Mouse (Mus musculus) B cell, adult 2 months (primary cell): ENCODE results near the gene Gypa.

Experiments used
- DNase-seq, 2 experiments: peaks; one replicate each; pipeline ENCODE4 v3.0.0; 2022

Gene Gypa

DNA sequence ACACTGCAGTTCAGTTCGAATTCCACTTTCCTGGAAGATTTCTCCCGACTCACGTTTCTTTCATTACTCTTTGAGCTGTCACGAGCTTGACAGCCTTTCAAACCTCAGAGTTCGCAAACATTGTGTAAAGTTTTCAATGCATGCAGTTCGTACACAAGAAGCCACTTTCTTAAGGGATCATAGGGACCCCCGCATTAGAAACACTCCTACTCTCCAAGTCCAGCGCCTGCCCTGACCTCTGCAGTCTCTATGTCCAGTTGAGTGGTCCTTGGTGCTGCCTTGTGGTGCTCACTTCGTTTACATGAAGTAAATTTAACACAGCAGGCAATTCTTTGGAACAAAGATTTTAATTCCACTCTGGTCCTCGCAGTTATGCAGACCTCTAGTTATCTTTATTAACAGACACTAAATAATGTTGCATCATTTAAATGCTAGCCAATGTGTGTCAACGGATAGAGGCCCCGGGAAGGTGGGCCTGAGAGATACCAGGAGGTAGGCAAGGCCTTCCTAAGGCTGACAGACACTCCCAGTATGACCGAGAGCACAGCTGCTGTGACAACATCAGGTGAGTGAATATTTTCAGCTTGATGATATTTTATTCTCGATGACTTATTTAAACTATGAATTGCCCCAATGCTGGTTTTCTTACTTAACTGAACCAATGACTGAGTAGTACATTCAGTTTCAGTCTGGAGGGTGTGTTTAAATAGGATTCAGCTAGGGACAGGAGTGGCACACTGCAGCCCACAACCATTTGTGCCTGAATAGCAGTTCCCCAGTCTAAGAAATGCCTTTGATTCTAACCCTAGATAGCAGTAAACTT is at the start of gene Gypa:
TSS of gene Gypa (plus strand) at position 259 of the 823 bp plus-strand sequence.
- no peak for DNase-seq

- DNase-seq, result no peak
These were observed 49.0 kb upstream of the Gypa start for GRCm38 (mm10) chr8:80444534-80445072.

GRCm38 (mm10) chr8:80447217-80447616 is 46.4 kb upstream of the Gypa start:
- DNase-seq, result no peak

GRCm38 (mm10) chr8:80451938-80452690 is 41.5 kb upstream of the Gypa start:
- DNase-seq, result no peak

DNA sequence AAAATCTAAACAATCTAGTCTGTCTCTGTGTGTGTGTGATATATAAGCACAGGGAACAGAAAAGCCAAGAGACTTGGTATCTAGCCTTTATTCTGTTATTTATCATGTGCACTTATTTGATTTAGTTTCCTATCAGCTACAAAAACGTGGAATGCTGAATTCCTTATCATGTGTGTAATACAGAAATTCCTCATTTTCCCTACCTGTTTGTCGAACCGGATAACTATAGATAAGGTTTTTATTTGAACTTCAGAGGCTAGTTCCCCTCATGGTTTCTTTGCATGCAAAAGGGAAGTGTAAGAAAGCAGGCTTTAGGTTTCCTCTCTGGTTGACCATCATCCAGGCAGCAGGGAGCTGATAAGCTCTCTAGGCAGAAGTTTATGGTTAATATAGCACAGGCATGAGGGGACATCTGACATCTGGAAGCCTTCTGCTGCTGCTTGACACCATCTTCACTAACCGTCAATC is 30.1 kb upstream of the Gypa start:
- no peak for DNase-seq

DNA sequence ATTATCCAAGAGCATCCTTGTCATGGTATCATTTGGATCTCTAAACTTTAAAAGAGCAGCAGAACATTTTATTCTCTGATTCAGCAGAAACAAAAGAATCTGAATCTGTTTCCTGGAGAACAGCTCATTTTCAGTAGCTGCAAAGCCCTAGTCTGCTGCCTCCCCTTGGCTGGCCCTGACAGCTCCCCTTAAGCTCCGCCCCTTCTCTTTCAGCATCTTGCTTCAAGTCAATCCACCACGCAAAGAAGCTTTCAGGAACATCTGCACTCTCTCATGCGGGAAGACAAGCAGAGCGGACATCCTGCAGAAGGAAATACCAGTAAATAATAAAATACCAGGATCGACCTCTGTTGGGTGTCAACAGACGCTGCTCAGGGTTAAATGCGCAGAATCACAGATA is 18.6 kb upstream of the Gypa start:
- DNase-seq, result no peak

GRCm38 (mm10) chr8:80478156-80478555 is 15.4 kb upstream of the Gypa start:
- DNase-seq, result no peak

- DNase-seq, result no peak
These were observed 14.5 kb upstream of the Gypa start for GRCm38 (mm10) chr8:80479129-80479528.

DNA sequence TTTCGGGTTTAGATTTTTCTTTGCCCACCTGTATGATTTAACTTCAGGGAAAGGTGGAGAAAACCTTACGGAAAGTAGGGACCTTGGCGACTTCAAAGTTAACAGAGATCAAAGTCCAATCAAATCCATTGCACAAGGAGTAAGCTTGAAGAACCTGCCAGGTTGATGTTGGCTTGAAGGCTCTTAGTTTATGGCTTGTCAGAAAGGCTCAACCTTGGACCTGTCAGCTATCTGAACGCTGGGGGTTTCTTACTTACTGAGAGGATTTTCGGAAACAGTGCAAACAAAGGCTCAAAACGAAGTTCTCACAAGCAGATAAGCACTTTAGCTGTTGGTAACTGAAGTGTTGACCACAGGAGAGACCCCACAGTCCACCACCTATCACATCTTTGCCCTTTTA is 11.4 kb upstream of the Gypa start:
- no peak for DNase-seq

DNA sequence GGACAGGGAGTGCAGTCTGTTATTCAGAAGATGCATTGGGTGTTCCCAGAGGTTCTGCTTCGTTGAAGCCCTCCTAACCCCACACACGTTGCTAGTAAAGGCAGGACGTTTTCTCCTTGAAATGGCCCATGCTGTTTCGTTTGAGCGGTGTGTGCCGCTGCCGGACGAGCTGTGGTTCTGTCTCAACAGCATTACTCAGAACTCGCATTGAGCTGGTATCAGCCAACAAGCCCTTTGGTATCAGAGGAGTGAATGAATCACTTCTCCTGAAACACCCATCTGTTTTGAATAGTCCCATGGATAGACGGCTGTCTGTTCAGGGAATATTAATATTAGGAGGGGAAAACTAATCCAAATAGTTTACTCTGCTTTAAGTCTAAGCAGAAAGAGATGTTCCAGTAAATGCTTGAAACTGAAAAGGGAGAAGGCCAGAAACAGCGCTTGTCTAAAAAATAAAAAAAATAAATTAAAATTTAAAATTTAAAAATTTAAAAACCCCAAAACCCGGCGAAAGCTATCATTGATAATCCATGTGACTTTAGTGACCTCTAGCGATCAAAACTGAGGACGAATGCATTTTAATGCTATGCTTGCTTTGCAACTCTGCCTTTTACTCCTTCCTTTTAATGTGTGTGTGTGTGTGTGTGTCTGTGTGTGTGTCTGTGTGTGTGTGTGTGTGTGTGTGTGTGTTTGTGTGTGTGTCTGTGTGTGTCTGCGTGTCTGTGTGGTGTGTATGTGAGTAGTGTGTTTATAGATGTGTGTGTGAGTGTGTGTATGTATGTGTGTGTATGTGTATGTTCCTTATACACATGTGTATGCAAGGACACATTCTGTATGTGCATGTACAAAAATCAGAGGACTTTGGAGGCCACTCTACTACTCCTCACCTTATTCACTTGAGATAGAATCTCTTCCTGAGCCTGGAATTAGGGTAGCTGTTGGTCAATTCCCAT is 10.5 kb upstream of the Gypa start:
- peak; percentile 16 to 32 for DNase-seq

DNA sequence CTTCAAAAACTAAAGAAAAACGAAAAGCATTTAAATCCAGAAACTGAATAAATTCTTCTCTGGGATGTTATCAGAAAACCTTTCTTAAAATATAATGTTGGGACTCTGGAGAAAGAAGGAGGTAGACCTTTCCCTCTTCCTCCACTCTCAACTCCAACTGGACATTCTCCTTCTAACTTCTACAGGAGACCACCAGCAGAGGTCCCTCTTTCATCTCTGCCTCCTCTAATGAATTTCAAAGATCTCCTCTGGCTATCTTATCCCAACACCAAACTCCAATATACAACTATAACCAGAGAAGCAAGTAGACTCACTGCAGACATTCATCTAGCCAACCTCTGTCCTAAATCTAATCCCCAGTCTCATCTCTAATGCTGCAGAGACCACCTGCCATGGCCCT is 2.0 kb upstream of the Gypa start:
- DNase-seq, result no peak

DNA sequence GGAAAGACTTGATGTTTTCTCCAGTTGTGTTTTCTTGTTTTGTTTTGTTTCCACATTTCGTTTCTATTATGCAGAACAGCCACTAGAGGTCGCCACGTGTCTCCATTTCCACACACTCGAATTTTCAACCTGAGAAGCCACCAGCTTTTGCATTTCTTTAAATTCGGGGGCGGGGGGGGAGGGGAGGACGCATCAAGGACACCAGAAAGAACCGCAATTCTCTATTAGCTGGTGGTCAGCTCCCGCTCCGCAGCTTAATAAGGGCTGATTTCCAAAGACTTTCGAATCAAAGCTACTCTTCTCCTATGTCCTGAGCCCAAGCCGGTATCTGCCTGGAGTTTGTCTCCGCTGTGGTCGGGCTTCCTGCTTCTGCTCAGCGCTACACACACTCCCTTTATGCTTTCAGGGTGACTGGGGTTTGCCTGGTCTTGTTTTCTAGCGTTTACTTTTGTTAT is 567 bp upstream of the Gypa start:
- peak; percentile 57 to 61 for DNase-seq

- no peak for DNase-seq
These were observed 722 bp downstream of the Gypa start for GRCm38 (mm10) chr8:80494346-80494660.

DNA sequence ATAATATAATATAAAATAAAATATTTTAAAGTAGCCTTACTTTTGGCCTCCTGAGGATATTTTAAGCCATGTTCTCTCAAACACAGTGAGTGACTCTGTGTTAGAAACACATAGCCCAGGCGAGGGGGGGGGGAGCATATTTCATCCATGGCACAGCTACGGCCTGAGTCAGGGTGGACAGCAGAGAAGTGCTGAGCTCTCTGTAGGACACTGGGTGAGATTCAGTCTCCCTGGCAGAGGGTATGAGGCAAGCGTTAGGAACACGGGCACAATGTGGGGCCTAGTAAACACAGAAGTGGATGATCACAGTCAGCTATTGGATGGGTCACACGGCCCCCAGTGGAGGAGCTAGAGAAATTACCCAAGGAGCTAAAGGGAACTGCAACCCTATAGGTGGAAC is 1.2 kb downstream of the Gypa start:
- no peak for DNase-seq

DNA sequence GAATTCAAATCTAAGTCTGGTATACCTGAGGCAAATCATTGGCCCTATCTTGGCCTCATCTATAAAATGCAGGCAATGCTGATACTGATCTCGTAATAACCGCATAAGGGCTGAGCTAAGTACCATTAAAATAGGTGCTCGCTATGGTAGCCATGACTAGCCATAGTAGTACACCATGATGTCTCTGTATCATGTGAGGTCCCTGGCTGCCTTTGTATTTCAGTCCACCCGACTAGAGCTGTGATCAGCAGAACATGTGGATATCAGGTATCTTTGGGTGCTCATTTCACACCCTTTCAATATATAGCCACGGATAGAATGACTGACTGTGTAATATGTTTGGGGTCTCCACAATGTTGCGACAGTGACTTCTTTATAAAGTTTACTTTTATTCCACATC is 1.9 kb downstream of the Gypa start:
- DNase-seq, result no peak

- no peak for DNase-seq
These were observed 3.7 kb downstream of the Gypa start for GRCm38 (mm10) chr8:80497323-80497722.

DNA sequence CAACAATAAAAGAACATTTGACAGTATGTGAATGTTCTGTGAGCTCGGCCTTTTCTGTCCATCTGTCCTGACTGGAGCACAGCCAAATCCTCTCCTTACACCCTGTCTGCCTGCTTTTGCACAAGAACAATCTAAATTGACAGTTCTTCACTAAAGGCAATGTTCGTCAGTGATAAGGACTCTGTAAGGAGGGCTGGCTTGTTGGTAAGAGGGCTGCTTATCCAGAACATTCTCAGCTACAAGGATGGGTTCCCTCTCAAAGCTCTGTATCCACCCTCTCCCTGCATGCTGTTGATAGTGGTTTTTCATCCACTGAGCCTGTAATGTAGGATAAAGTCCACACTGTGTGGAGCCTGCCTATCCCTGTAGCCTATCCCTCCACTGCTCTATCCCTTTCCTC is 6.7 kb downstream of the Gypa start:
- DNase-seq, result no peak

- DNase-seq, result no peak
These were observed 7.2 kb downstream of the Gypa start for GRCm38 (mm10) chr8:80500773-80501172.

DNA sequence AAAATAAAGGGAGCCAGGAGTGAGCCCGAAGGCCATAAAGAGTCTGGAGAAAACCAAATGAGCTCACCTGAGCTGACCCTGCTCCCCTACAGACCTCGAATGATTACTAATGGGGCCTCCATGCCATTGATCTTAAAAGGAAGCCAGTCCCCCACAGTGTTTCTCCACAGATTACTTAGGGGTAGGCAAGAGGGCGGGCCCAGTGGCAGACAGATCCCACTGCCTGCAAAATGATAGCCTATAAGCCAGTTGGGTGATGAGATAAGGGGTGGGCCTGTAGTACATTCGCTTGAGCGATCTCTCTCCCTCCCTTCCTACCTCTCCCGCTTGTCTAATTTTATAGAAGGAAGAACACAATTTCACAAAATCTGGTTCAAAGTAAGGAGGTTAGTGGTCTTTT is 7.7 kb downstream of the Gypa start:
- DNase-seq, result no peak

GRCm38 (mm10) chr8:80526382-80527355 is 33.1 kb downstream of the Gypa start:
- no peak for DNase-seq

DNA sequence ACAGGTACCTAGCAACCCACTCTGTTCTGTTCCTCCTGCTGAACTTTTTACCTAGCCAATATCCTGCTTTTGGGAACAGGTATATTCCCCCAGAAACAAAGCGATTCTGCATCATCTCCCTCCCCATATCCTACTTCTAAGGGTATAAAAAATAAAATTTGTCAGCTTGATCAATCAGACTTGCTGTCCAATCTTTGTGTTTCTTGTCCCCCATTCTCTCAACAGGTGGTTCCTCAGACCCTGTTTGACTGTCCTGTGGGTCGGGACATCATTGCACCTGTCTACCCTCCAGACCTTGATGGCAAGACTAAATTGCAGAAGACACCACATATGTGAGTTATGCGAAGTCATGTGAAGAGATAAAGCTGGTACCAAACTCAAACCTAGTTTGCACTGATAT is 48.3 kb downstream of the Gypa start:
- DNase-seq, result no peak

- no peak for DNase-seq
These were observed 56.9 kb downstream of the Gypa start for GRCm38 (mm10) chr8:80550436-80550835.
